Mouse (Mus musculus) layer of hippocampus, adult 9-11 months (tissue): ENCODE measurements around the gene Adgrg6.

Experiments
- DNase-seq: peaks from one replicate; pipeline ENCODE4 v3.0.0; 2022

Gene Adgrg6

GRCm38 (mm10) chr10:14365065-14365589, 180.3 kb downstream of the Adgrg6 start:
- DNase-seq = no peak

- no peak for DNase-seq
Measured at GRCm38 (mm10) chr10:14363226-14363625, 182.2 kb downstream of the Adgrg6 start.

GRCm38 (mm10) chr10:14358271-14358670, 187.2 kb downstream of the Adgrg6 start:
- DNase-seq = no peak
